Mouse (Mus musculus) liver, postnatal 0 days (tissue): ENCODE measurements around the gene Zfp59.

ENCODE experiments used
- CTCF ChIP-seq: sonication (generic); IDR thresholded peaks from 2 replicates; pipeline ENCODE4 v1.5.1; 2016; ENCODE audit warnings: antibody characterized with exemption, low read depth
- EP300 ChIP-seq: IDR thresholded peaks from 2 replicates; pipeline ENCODE4 v1.6.1; 2016; ENCODE audit warnings: antibody characterized with exemption, low read depth, mild to moderate bottlenecking

DNA sequence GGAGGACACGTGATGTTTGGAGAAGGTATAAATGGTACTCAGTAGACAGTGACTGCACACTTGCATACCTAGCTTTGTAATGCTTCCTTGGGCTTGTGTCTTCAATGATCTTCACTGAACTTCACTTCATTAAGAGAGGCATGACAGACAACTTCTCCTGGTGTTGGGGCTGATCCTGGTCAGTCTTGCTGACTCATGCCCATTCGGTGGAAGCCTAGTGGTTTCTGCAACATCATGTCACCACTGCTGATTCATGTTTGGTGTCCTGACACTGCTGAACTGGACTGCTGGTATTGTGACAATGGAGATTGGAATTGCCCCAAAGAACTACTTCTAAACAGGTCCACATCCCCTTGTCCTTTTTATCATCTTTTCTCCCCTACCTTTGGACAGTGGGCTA lies 4.3 kb upstream of the Zfp59 start:
- TF ChIP-seq CTCF, result no peak
- TF ChIP-seq EP300, result no peak
